Mouse (Mus musculus) layer of hippocampus, postnatal 25 days (tissue): ENCODE data around the gene Lrrc15. TPM values are rescaled to one million over a fixed set of nuclear protein-coding genes. Genes with fewer than 3 reads are reported as not detected.

Experiments
- DNase-seq, 2 experiments: peaks; one replicate each; pipeline ENCODE4 v3.0.0; 2022; ENCODE audit warnings: mixed read lengths in 2 of 2, low spot score in 1 of 2; ENCODE audit errors: extremely low spot score in 1 of 2
- total RNA-seq, 2 experiments: library from RNA; stranded (reverse); gene quantifications; 2 replicates each; pipeline ENCODE4 v1.2.3; 2021

The Lrrc15 gene
- total RNA-seq = under 1 TPM; 0.12 to 0.14 TPM

DNA sequence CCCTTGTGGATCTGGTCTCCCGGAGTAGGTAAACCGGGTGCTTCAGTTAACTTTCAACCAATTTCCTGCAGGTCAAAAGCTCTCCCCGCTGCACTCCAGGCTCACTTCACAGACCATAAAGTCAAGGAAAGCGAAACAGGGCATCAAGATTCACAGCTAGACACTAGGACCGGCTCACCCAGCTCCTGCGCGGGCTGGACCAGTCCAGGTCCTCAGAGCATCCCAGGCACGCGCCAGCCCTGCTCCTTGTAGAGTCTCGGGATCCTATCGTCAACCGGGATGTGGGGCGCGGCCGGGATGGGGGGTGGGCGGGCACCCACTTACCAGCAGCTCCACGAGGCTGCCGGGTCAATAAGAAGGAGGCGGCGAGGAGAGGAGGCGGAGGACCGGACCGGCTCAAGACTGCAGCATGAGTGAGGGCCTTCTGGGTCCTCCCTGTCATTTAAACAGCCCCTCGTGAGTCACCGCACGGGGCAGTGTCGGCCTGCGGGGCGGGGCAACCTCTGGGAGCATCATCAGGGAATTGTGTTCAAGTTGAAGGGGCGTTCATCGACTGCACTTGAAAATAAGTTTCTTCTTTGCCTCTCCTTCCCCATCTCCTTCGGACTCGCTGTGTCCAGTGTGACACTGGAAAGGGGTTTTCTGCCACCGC lies at the start of gene Lrrc15:
Gene Lrrc15, minus strand, starts transcription at position 413 of the 652 bp plus-strand sequence.
- DNase-seq = no peak

DNA sequence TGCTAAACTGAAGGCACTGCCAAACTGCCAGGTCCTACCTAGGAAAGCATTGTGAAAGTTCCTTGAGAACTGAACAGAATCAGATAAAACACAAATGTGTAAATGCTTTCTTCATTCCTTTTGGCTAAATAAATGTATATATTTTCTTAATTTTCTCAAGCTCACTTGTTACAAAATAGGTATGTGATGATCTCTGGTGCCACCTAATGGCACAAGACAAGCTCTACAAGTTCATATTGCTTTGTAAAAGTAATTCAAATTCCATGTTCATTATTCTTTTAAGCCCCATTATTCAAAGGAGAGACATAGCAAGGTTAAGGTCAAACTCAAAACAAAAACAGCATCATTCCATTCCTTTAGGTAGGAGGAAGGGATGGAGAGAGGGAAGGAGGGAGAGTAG lies 31.2 kb upstream of the Lrrc15 start:
- DNase-seq = no peak

DNA sequence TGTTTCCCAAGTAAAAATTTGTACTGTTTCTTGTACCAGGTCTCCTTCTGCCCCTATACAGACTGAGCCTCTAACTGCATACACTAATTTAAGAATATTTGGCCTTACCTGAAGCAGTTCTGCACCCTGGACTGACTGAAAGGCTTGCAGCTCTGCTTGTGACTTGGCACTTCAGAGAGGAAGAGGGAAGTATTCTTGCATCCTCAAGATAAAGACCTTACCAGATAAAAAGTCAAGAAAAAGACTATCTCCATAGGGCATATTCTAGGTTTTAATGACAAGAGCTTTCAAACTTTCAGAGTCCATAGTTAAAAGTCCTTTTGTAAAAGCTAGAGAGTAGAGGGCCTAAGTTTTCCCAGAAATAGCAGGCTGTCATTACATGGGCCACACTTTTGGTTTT lies 27.6 kb upstream of the Lrrc15 start, which contains the start of gene Gp5:
Gene Gp5, minus strand, starts transcription at position 133 of the 400 bp plus-strand sequence.
- DNase-seq = no peak

DNA sequence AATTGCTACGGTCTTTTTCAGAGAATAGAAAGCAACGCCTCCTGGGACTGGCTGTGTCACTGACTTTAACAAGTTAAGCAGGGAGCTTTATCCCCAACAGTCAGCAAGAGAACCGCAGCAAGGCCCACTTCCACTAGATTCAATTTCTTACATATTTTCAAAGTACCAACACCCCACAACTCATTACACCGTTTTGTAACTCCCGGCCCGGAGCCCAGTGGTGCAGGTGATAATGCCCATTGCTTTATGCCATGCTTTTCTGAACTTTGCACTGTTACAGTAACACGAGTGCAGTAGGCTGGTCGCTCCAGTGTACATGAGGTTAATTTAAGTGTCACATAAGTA lies 27.1 kb upstream of the Lrrc15 start:
- no peak for DNase-seq

DNA sequence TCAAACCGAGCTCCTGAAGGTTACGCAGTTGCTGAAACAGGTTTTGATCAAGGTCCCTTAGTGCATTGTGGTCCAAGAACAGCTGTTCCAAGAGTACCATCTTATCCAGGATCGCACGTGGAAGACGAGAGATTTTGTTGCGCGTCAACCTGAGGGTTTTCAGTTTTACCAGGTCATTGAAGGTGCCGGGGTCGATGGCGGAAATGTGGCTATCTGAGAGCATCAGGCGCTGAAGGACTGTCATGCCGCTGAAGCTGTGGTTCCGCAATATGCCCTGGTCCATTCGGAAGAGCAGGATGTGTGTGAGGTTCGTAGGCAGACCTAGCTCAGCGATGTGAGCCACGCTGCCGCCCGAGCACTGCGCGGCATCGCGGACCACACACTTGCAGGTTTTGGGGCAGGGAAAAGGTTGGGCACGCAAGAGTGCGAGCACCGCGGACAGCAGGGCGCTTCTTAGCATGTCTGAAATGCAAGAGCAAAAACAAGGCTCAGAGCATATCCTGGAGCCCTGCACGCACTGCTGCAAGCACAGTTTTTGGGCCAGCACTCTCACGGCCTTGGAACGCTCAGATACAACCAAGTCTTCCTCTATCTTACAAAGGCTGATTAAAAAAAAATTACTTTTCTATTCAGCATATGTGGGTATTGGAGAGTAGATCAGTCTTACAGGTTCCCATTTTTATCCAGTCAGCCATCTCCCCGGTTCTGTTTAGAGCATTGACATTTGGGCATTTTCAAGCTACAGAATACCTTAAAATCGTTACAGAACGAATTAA lies 26.5 kb upstream of the Lrrc15 start:
- DNase-seq = peak; percentile 11 to 13

DNA sequence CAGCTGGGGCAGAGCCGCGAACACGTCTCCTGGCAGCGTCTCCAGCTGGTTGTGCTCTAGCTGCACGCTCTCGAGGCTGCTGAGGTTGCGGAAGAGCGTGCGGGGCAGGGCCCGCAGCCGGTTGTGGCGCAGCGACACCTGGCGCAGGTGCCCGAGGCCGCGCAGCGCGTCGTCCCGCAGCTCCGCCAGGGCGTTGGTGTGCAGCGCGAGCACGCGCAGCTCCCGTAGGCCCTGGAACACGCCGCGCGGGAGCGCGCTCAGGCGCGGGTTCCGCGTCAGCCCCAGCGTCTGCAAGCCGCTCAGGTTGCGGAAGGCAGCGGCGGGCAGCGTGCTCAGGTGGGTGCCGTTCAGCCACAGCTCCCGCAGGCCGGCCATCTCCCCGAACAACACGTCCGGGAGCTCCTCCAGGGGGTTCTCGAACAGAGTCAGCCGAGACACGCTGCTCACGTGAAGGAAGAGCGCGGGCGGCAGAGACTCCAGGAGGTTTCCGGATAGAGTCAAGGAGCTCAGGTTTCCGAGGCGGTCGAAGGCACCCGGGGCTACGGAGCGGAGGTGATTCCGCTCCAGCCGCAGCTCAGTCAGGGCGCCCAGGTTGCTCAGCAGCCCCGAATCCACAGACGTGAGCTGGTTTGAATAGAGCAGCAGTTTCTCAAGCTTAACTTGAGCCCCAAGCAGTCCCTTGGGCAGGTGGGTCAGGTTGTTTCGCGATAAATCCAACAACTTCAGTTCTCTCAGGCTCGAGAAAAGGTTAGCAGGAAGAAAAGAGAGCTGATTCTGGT lies 25.7 kb upstream of the Lrrc15 start:
- peak; percentile 44 to 50 for DNase-seq

DNA sequence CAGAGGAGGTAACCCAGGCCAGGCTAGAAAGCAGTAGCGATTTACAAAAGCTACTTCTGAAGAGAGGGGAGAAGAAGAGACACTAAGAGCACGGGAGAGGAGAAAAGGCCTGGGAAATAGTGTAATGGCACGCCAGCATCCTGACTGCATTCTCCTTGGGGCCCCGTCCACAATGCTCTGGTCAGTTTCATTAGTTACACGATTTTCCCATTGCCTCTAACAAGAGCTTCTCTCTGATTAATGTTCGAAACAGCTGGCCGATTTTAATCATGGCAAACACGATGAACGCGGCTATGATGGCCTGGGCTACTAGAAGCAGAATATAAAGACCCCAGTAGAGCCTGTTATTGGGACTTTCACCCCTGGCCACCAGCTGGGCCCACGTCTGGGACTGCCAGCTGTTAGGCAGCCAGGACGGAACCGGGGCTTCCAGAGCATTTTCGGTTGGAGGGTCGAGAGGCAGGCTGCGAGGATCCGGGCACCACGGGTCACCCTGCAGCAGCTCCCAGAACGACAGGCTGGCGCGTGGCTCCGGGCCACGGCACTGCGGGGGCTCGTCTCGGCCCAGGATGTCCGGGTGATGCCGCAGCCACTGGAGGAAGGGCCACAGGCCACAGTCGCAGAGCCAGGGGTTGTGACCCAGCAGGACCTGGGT lies 25.0 kb upstream of the Lrrc15 start:
- peak in 1 of 2 experiments; percentile 15 for DNase-seq

DNA sequence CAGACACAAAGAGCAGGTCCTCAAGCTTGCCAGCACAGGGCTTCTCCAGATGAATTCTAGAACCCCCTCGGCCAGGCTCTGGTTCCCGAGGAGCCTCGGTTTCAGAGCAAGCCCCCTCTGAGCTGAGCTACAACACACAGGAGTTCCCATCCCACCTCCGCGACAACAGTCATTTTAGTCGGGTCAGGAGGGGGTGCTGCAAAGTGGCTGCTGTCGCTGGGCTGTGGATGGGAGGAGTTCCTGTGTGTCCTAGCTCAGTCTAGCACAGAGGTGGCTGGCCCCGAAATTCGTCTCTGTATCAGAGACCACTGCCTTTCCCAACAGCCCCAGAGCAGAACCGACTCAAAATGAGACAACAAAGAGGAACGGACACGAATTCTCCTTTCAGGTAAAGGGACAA lies 24.2 kb upstream of the Lrrc15 start:
- no peak for DNase-seq

DNA sequence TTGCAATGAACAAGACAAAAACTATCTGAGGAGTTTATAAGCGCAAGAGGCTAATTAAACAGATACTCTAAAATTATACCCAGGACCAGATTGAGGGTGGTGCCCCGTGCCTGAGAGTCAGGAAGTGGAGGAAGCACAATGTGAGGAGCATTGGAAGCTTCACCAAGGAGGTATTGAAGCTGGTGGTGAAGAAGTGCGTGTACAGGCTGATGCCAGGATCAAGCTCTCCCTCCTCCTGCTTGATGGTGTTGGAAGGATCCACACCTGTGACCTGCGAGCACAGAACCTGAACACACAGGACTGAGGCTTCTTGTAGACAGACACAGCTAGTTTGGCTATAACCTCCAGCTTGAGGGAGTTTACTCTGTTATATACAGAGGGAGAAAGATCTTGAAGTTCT lies 23.0 kb upstream of the Lrrc15 start:
- DNase-seq = no peak

DNA sequence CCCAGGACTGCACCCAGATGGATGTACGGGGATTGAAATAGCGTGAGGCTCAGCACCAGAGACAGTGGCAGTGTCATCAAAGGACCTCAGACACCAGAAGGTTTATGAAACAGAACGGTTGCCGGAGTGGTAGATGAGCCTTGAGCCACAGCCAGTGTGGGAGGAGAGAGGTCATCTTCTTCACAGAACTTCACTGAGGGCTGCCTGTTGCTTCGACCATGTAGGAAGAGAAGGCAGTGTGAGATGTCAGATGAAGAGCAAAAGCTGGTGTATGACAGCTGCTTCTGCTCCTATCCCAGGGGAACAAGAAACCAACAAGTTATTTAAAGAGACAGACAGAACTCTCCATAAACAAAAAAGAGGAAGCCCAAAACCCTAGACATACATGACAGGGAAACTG lies 21.2 kb upstream of the Lrrc15 start:
- no peak for DNase-seq

DNA sequence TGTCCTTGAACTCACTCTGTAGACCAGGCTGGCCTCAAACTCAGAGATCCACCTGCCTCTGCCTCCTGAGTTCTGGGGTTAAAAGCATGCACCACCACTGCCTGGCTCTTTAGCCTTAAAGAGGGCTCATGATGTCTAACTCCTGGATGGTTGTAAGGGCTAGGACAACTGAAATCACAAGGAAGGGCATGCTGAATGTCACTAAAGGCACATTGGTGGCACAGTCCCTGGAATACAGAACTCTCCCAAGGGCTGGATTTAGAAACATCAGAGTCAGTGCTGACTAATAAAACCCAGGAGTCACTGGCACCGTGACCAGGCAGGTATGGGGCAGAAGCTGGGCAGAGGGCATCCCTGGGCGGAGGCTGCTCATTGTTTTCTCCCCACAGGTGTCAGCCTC lies 20.4 kb upstream of the Lrrc15 start:
- no peak for DNase-seq

DNA sequence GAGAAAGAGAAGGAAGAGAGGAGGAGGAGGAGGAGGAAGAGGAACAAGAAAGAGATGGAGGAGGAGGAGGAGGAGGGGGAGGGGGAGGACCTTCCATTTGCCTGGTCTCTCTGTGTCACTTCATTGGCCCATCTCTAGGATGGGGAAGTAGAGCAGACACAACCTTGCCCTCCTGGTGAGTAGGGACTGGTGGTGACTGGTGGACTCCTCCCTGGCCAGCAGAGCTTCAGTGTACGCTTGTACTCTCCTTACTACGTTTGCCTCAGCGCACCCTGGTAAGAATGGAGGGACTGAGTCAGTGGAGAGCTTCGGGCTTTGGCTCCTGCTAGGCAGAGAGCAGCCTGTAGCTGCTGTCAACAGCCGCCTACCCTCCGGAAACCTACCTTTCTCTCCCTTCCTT lies 19.6 kb upstream of the Lrrc15 start:
- no peak for DNase-seq

DNA sequence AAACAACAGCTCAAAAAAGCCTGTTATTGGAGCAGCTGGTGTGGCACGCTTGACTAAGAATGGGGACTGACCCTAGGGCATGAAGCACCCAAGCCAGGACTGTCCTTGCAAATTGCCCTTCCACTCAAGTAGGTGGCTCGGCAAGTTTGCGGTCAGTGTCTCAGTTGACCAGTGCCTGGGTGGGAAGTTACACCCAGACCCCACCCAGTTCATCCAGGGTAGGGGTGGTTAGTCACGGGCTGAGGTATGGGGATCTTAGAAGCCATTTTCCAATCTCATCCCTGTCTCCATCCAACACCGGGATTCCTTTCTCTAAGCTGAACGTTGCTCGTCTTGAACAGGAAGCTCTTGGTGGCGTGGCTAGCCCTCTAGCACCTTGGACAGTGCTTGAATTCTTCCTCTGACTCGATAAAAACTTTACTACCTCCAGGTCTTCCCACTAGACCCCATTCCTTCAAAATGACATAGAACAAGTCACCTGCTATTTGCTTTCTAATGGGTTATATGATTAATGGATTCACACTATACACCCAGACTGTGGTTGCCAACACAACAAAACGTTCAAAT lies 16.7 kb upstream of the Lrrc15 start:
- no peak for DNase-seq

DNA sequence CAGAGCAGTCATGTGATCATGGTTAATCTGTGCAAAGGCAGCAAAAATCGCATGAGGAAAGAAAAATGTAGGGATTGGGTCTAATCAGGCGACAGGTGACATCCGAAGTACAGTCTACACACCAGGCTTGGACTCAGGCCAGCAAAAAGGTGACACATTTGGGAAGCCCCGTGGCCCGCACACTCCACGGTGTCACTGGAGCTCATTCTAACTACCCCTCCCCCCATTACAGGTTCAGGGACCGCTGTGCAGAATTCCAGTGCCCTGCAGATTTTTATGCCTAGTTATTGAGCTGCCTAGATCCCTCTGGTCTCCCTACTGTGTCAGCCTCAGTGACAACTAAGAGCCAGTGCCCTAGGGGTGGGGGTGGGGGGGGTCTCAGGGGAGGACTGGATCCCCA lies 14.4 kb upstream of the Lrrc15 start:
- no peak for DNase-seq

DNA sequence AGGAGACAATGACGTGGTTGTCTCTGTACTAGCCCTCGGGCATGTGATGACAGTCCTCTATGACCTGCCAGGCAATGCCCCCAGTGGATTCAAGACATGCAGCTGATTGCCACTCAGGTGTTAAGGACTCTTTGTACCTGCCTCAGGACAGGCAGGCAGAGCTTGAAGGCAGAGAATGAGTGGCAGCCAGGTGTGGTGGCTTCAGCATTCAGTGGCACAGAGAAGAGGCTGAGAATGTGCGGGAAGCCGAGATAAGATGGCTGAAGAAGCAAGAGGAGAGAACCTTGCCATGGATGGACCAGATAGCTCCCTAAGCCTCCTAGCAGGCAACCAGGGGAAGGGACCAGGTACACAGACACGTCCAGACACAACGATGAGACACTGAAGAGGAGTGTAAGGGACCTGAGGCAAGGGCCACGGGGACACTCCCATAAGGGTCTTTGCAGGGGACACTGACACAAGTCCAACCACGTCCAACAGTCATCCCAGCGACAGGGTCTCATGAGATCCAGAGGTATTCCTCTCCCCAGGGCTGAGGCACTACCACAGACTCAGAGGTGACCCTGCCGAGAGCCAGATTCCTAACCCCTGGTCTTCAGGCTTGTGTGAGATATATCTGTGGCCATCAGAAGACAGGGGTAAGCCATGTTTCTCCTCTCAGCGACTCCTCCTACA lies 13.7 kb upstream of the Lrrc15 start:
- no peak for DNase-seq

DNA sequence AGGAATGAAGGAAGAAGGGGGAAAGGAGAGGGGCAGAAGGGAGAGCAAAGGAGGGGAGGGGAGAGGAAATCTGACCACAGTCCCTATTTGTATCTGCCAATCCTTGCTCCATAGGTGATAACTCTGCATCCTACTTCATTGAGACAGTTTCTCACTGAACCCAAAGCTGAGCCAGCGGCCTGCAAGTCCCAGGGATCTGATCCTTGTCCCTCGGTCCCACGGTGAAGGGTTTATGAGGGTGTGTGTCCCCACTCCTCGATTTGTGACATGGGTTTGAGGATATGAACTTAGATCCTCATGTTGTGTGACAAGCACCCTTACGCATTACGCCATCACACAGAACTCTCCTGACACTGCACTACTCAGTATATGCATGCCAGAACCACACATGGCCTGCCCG lies 12.1 kb upstream of the Lrrc15 start:
- DNase-seq = no peak

DNA sequence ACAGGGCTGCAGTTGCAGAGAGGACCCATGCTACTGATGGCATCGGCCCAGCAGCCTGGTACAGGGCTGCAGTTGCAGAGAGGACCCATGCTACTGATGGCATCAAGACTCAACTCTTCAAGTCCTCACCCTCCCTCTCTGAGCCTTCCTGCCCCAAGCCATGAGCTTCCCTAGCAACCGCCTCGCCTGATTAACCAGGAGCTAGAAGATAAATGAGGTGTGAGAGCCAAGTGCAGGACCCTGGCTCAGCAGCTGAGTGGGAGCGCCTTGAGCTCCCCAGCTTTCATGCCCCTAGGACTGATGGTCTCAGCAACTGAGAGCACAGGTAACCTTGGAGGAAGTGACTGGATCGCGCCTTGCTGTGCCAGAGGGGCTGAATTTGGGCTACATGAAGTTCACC lies 7.4 kb upstream of the Lrrc15 start:
- no peak for DNase-seq

DNA sequence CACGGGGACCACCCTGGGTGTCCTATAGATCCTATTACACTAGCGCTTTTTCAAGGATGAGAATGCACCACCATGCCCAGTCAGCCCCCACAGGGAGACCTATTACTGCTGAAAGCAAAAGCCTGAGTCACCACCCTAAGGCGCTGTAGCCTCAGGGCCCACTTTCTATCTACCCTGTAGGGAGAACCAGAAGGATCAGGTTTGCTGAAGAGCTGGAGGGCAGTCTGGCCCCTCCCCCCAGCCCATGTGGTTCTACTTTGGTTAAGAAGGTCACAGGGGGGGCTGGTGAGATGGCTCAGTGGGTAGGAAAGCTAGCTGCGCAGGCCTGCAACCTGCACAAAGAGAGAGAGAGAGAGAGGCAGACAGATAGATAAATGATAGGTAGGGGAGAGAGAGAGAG lies 2.6 kb upstream of the Lrrc15 start:
- no peak for DNase-seq

DNA sequence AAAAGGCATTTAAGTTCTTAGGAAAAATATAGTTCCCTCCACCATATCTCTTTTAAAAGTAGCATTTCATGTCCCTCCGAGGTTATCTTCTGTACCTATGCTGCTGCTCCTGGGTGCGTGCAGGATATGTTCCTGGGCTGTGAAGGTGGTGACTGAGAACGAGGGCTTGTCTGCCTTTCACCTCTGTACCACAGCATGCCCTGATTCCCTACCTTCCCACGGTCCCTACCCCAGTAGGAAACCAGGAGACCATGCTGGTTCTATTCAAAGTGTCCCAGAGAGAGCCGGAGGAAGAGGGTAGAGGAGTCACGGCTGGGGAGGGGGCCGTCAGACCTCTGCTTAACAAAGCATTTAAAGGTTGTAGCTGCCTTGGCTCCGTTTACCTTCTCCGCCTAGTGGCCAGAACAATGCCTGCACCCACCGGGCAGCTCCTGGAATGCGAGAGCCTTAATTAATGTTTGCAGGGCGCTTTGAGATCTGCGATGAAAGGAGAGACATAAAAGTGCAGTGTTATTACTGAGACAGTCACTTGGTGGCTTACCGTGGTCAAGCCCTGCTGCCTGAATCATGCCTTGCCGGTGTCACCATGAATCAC lies 784 bp upstream of the Lrrc15 start:
- DNase-seq = peak in 1 of 2 experiments; percentile 27
